Mouse (Mus musculus): ENCODE data around the gene Prkn. TPM values are rescaled to one million over a fixed set of nuclear protein-coding genes. Genes with fewer than 3 reads are reported as not detected.

The Prkn gene
- polyA plus RNA-seq, 1 experiment from 2014 or later = 1.7 TPM

GRCm38 (mm10) chr17:11229426-11229825 is 389.2 kb downstream of the Prkn start:
- Histone ChIP-seq H3K27ac (ENCODE audit: low read depth, low read length) (no peak overlapping the region), H3K4me3 (ENCODE audit: low read depth, low read length) (no peak overlapping the region), H3K4me2 (no peak overlapping the region), H3K36me3 (ENCODE audit: control insufficient read depth, insufficient read depth, low read length) (no peaks in the 10 kb centered on the region), H3K9me3 (replicated peaks; ENCODE audit: control insufficient read depth, low read length) (no peaks in the 10 kb centered on the region), H3K9ac (ENCODE audit: low read depth, low read length) (no peak overlapping the region), H3K27me3 (ENCODE audit: control insufficient read depth, insufficient read depth, low read length) (no peaks in the 10 kb centered on the region), H3K4me1 (ENCODE audit: control insufficient read depth, insufficient read depth, low read length) (no peaks in the 10 kb centered on the region)
- WGBS (ENCODE audit: insufficient replicate concordance) = 33% methylated on average over 1 of the region's 1 CpGs
- ATAC-seq (replicated peaks; ENCODE audit: insufficient number of reproducible peaks, low FRiP score, low TSS enrichment) = no peak

- Histone ChIP-seq H3K4me1 (ENCODE audit: control insufficient read depth, insufficient read depth, low read length) (no peaks in the 10 kb centered on the region), H3K27ac (ENCODE audit: low read depth, low read length) (no peak overlapping the region), H3K9ac (ENCODE audit: low read depth, low read length) (no peak overlapping the region), H3K4me3 (ENCODE audit: low read depth, low read length) (no peak overlapping the region), H3K9me3 (replicated peaks; ENCODE audit: control insufficient read depth, low read length) (no peaks in the 10 kb centered on the region), H3K36me3 (ENCODE audit: control insufficient read depth, insufficient read depth, low read length) (no peaks in the 10 kb centered on the region), H3K27me3 (ENCODE audit: control insufficient read depth, insufficient read depth, low read length) (no peaks in the 10 kb centered on the region), H3K4me2 (peak overlapping the region; percentile 22; the same call in 1 of the 2 replicates)
- ATAC-seq (replicated peaks; ENCODE audit: insufficient number of reproducible peaks, low FRiP score, low TSS enrichment) = no peak
- WGBS (ENCODE audit: insufficient replicate concordance) = 38% methylated on average over 12 of the region's 12 CpGs
Observed at GRCm38 (mm10) chr17:11230604-11231395, 390.6 kb downstream of the Prkn start.

GRCm38 (mm10) chr17:11235273-11235672 is 395.1 kb downstream of the Prkn start:
- H3K4me3 ChIP-seq (ENCODE audit: low read depth, low read length) = no peak overlapping the region
- no peaks in the 10 kb centered on the region for H3K9me3 ChIP-seq (replicated peaks; ENCODE audit: control insufficient read depth, low read length)
- H3K4me2 ChIP-seq = no peak overlapping the region
- H3K36me3 ChIP-seq (ENCODE audit: control insufficient read depth, insufficient read depth, low read length) = no peaks in the 10 kb centered on the region
- 57% methylated on average over 1 of the region's 1 CpGs for WGBS (ENCODE audit: insufficient replicate concordance)
- no peak overlapping the region for H3K9ac ChIP-seq (ENCODE audit: low read depth, low read length)
- H3K27me3 ChIP-seq (ENCODE audit: control insufficient read depth, insufficient read depth, low read length) = no peaks in the 10 kb centered on the region
- H3K4me1 ChIP-seq (ENCODE audit: control insufficient read depth, insufficient read depth, low read length) = no peaks in the 10 kb centered on the region
- H3K27ac ChIP-seq (ENCODE audit: low read depth, low read length) = no peak overlapping the region
- no peak for ATAC-seq (replicated peaks; ENCODE audit: insufficient number of reproducible peaks, low FRiP score, low TSS enrichment)

GRCm38 (mm10) chr17:11245040-11245439 is 404.9 kb downstream of the Prkn start:
- no peak overlapping the region for H3K27ac ChIP-seq (ENCODE audit: low read depth, low read length)
- 74% methylated on average over 9 of the region's 9 CpGs for WGBS (ENCODE audit: insufficient replicate concordance)
- no peak overlapping the region for H3K9ac ChIP-seq (ENCODE audit: low read depth, low read length)
- no peak overlapping the region for H3K4me3 ChIP-seq (ENCODE audit: low read depth, low read length)
- H3K4me1 ChIP-seq (ENCODE audit: control insufficient read depth, insufficient read depth, low read length) = no peaks in the 10 kb centered on the region
- ATAC-seq (replicated peaks; ENCODE audit: insufficient number of reproducible peaks, low FRiP score, low TSS enrichment) = no peak
- H3K36me3 ChIP-seq (ENCODE audit: control insufficient read depth, insufficient read depth, low read length) = no peaks in the 10 kb centered on the region
- H3K27me3 ChIP-seq (ENCODE audit: control insufficient read depth, insufficient read depth, low read length) = no peaks in the 10 kb centered on the region
- no peaks in the 10 kb centered on the region for H3K9me3 ChIP-seq (replicated peaks; ENCODE audit: control insufficient read depth, low read length)
- H3K4me2 ChIP-seq = no peak overlapping the region

- no peaks in the 10 kb centered on the region for H3K9me3 ChIP-seq (replicated peaks; ENCODE audit: control insufficient read depth, low read length)
- no peak overlapping the region for H3K27ac ChIP-seq (ENCODE audit: low read depth, low read length)
- no peak overlapping the region for H3K4me2 ChIP-seq
- H3K36me3 ChIP-seq (ENCODE audit: control insufficient read depth, insufficient read depth, low read length) = no peaks in the 10 kb centered on the region
- H3K4me3 ChIP-seq (ENCODE audit: low read depth, low read length) = no peak overlapping the region
- H3K4me1 ChIP-seq (ENCODE audit: control insufficient read depth, insufficient read depth, low read length) = no peaks in the 10 kb centered on the region
- H3K9ac ChIP-seq (ENCODE audit: low read depth, low read length) = no peak overlapping the region
- H3K27me3 ChIP-seq (ENCODE audit: control insufficient read depth, insufficient read depth, low read length) = no peaks in the 10 kb centered on the region
- 71% methylated on average over 6 of the region's 6 CpGs for WGBS (ENCODE audit: insufficient replicate concordance)
- ATAC-seq (replicated peaks; ENCODE audit: insufficient number of reproducible peaks, low FRiP score, low TSS enrichment) = no peak
Observed at GRCm38 (mm10) chr17:11249216-11249615, 409.0 kb downstream of the Prkn start.

GRCm38 (mm10) chr17:11260663-11261062 is 420.5 kb downstream of the Prkn start:
- Histone ChIP-seq H3K9ac (ENCODE audit: low read depth, low read length) (no peak overlapping the region), H3K9me3 (replicated peaks; ENCODE audit: control insufficient read depth, low read length) (no peaks in the 10 kb centered on the region), H3K27ac (ENCODE audit: low read depth, low read length) (no peak overlapping the region), H3K4me3 (ENCODE audit: low read depth, low read length) (no peak overlapping the region), H3K4me2 (no peak overlapping the region), H3K36me3 (ENCODE audit: control insufficient read depth, insufficient read depth, low read length) (no peaks in the 10 kb centered on the region), H3K27me3 (ENCODE audit: control insufficient read depth, insufficient read depth, low read length) (no peaks in the 10 kb centered on the region), H3K4me1 (ENCODE audit: control insufficient read depth, insufficient read depth, low read length) (no peaks in the 10 kb centered on the region)
- no peak for ATAC-seq (replicated peaks; ENCODE audit: insufficient number of reproducible peaks, low FRiP score, low TSS enrichment)
- WGBS (ENCODE audit: insufficient replicate concordance) = 79% methylated on average over 8 of the region's 8 CpGs

- WGBS (ENCODE audit: insufficient replicate concordance) = 78% methylated on average over 5 of the region's 5 CpGs
- Histone ChIP-seq H3K9ac (ENCODE audit: low read depth, low read length) (no peak overlapping the region), H3K9me3 (replicated peaks; ENCODE audit: control insufficient read depth, low read length) (no peaks in the 10 kb centered on the region), H3K36me3 (ENCODE audit: control insufficient read depth, insufficient read depth, low read length) (no peaks in the 10 kb centered on the region), H3K4me3 (ENCODE audit: low read depth, low read length) (no peak overlapping the region), H3K4me1 (ENCODE audit: control insufficient read depth, insufficient read depth, low read length) (no peaks in the 10 kb centered on the region), H3K27me3 (ENCODE audit: control insufficient read depth, insufficient read depth, low read length) (no peaks in the 10 kb centered on the region), H3K4me2 (no peak overlapping the region), H3K27ac (ENCODE audit: low read depth, low read length) (no peak overlapping the region)
- no peak for ATAC-seq (replicated peaks; ENCODE audit: insufficient number of reproducible peaks, low FRiP score, low TSS enrichment)
Observed at GRCm38 (mm10) chr17:11261679-11262078, 421.5 kb downstream of the Prkn start.

- no peaks in the 10 kb centered on the region for H3K36me3 ChIP-seq (ENCODE audit: control insufficient read depth, insufficient read depth, low read length)
- no peak overlapping the region for H3K4me3 ChIP-seq (ENCODE audit: low read depth, low read length)
- no peak overlapping the region for H3K4me2 ChIP-seq
- 81% methylated on average over 4 of the region's 4 CpGs for WGBS (ENCODE audit: insufficient replicate concordance)
- ATAC-seq (replicated peaks; ENCODE audit: insufficient number of reproducible peaks, low FRiP score, low TSS enrichment) = no peak
- no peak overlapping the region for H3K9ac ChIP-seq (ENCODE audit: low read depth, low read length)
- no peak overlapping the region for H3K27ac ChIP-seq (ENCODE audit: low read depth, low read length)
- no peaks in the 10 kb centered on the region for H3K9me3 ChIP-seq (replicated peaks; ENCODE audit: control insufficient read depth, low read length)
- no peaks in the 10 kb centered on the region for H3K27me3 ChIP-seq (ENCODE audit: control insufficient read depth, insufficient read depth, low read length)
- H3K4me1 ChIP-seq (ENCODE audit: control insufficient read depth, insufficient read depth, low read length) = no peaks in the 10 kb centered on the region
Observed at GRCm38 (mm10) chr17:11267951-11268350, 427.8 kb downstream of the Prkn start.

- H3K4me2 ChIP-seq = no peak overlapping the region
- no peak overlapping the region for H3K27ac ChIP-seq (ENCODE audit: low read depth, low read length)
- ATAC-seq (replicated peaks; ENCODE audit: insufficient number of reproducible peaks, low FRiP score, low TSS enrichment) = no peak
- H3K9ac ChIP-seq (ENCODE audit: low read depth, low read length) = no peak overlapping the region
- no peak overlapping the region for H3K4me3 ChIP-seq (ENCODE audit: low read depth, low read length)
- 85% methylated on average over 4 of the region's 4 CpGs for WGBS (ENCODE audit: insufficient replicate concordance)
- no peaks in the 10 kb centered on the region for H3K9me3 ChIP-seq (replicated peaks; ENCODE audit: control insufficient read depth, low read length)
- H3K4me1 ChIP-seq (ENCODE audit: control insufficient read depth, insufficient read depth, low read length) = no peaks in the 10 kb centered on the region
- H3K36me3 ChIP-seq (ENCODE audit: control insufficient read depth, insufficient read depth, low read length) = no peaks in the 10 kb centered on the region
- H3K27me3 ChIP-seq (ENCODE audit: control insufficient read depth, insufficient read depth, low read length) = no peaks in the 10 kb centered on the region
Observed at GRCm38 (mm10) chr17:11270179-11270578, 430.0 kb downstream of the Prkn start.

Measured in heart, embryonic 11.5 days (tissue).